Mouse (Mus musculus): ENCODE measurements around the gene Gnb5. TPM values are rescaled to one million over a fixed set of nuclear protein-coding genes. Genes with fewer than 3 reads are reported as not detected.

Gnb5 gene
- 23.8 and 25.6 TPM in 2 replicates for polyA plus RNA-seq (2016; fragmentation: Nextera tagmentation; extraction: Ambion mirVana)

DNA sequence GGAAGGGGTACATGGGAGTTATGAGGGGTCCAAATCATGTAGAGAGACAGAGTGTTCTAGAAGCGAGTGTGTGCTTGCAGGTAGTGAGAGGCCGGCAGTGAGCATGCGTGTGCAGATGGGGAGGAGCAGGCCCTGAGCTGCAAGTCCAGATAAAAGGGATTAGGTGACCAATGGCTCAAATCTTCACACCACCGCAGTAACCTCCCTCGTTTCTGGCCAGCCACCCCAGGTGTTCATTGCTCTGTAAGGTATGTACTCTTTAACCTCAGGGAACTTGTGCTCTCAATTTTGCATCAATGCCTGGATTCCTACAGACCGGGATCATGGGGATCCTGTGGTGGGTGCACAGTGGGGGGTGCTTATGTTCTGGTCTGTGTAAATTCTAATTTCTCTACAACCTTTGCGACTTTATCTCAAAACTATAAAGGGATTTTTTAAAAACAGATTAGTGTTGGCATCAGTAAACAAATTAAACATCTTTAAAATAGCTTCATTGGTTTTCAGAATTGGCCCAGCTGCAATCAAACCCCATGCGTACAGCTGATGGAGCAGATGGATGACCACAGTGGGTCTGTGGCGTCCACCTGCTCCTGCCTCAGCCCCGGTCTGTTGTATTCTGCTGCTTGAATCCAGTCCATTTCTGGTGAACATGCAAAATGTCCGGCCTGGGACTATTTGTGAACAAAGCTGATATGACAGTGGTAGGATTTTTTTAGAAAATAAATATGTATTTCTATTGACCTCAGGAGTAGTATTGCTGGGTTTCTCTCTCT lies at the start of gene Gnb5:
Gene Gnb5, plus strand, starts transcription at position 163 of the 773 bp plus-strand sequence.
- H3K4me1 ChIP-seq (replicated peaks), result no peaks in the 10 kb centered on the region
- no peak within 1 kb of the TSS for H3K4me3 ChIP-seq (replicated peaks)
- no peak for ATAC-seq (ENCODE audit: insufficient number of reproducible peaks, insufficient read depth, low FRiP score, low TSS enrichment, low read depth)
- WGBS, result 71% methylated on average over 11 of the region's 11 CpGs
- H3K36me3 ChIP-seq, result no peaks in the 10 kb centered on the region
- no peaks in the 10 kb centered on the region for H3K9me3 ChIP-seq
- H3K4me2 ChIP-seq, result no peak within 1 kb of the TSS
- no peaks in the 10 kb centered on the region for H3K27me3 ChIP-seq
- H3K9ac ChIP-seq (replicated peaks), result no peak within 1 kb of the TSS
- H3K27ac ChIP-seq, result no peak within 1 kb of the TSS

- peaks cover 4% of the 10 kb centered on the region; the same call in 1 of the 2 replicates for H3K9me3 ChIP-seq
- H3K4me3 ChIP-seq (replicated peaks), result no peak overlapping the region
- H3K27me3 ChIP-seq, result no peaks in the 10 kb centered on the region
- H3K27ac ChIP-seq, result no peak overlapping the region
- H3K36me3 ChIP-seq, result no peaks in the 10 kb centered on the region
- peaks cover 15% of the 10 kb centered on the region for H3K4me1 ChIP-seq (replicated peaks)
- ATAC-seq (ENCODE audit: insufficient number of reproducible peaks, insufficient read depth, low FRiP score, low TSS enrichment, low read depth), result no peak
- no peak overlapping the region for H3K9ac ChIP-seq (replicated peaks)
- 68% methylated on average over 4 of the region's 4 CpGs for WGBS
- H3K4me2 ChIP-seq, result no peak overlapping the region
These were observed 47.3 kb upstream of the Gnb5 start for GRCm38 (mm10) chr9:75258792-75259191.

DNA sequence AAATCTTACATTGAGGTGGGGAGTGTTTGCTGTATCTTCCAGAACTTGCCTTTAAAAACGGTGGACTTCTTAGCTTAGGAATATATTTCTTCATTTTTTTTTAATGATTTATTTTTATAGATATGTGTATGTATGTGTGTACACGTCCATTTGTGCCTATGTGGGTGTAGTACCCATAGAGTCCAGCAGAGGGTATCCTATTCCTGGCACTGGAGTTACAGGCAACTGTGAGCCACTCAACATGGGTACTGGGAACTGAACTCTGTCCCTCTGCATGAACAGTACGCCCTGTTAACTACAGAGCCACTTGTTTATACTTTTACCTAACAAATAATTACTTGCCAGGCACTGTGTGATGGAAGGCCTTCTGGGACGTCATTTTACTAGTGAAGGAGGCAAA lies 46.4 kb upstream of the Gnb5 start:
- no peak overlapping the region for H3K27ac ChIP-seq
- no peak for ATAC-seq (ENCODE audit: insufficient number of reproducible peaks, insufficient read depth, low FRiP score, low TSS enrichment, low read depth)
- no peaks in the 10 kb centered on the region for H3K36me3 ChIP-seq
- WGBS, result 86% methylated on average over 4 of the region's 4 CpGs
- no peak overlapping the region for H3K4me3 ChIP-seq (replicated peaks)
- no peaks in the 10 kb centered on the region for H3K27me3 ChIP-seq
- H3K4me2 ChIP-seq, result no peak overlapping the region
- no peak overlapping the region for H3K9ac ChIP-seq (replicated peaks)
- H3K4me1 ChIP-seq (replicated peaks), result peaks cover 21% of the 10 kb centered on the region
- H3K9me3 ChIP-seq, result peaks cover 4% of the 10 kb centered on the region; the same call in 1 of the 2 replicates

DNA sequence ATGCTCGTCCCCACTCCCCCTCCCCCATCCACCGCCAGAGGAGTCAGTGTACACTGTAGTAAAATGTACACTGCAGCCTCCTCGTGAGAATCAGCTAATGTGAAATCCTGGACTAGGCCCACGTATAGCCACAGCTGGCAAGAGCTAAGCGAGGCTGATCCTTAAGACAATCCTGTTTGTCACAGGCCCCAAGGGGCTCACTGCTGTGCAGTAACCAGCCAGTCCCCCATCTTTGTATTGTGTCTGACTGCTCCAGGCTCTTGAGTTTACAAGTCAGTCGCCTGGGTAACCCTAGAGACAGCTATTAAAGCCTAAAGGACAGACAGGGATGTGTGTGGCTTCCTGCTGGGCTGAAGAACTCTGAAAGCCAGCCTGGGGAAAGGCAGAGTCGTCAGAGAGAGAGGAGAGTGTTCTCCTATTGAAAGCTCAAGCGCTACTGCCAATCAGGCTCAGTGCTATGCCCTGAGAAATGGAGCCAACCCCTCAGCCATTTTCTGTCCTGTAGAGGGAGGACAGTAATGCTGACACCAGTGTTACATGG lies 44.7 kb upstream of the Gnb5 start:
- Histone ChIP-seq H3K4me3 (replicated peaks) (no peak overlapping the region), H3K4me2 (no peak overlapping the region), H3K4me1 (replicated peaks) (peaks cover 21% of the 10 kb centered on the region), H3K36me3 (no peaks in the 10 kb centered on the region), H3K9ac (replicated peaks) (no peak overlapping the region), H3K9me3 (peaks cover 4% of the 10 kb centered on the region; the same call in 1 of the 2 replicates), H3K27ac (peak overlapping the region; percentile 58), H3K27me3 (no peaks in the 10 kb centered on the region)
- WGBS, result 19% methylated on average over 8 of the region's 8 CpGs
- no peak for ATAC-seq (ENCODE audit: insufficient number of reproducible peaks, insufficient read depth, low FRiP score, low TSS enrichment, low read depth)

- no peaks in the 10 kb centered on the region for H3K36me3 ChIP-seq
- no peak overlapping the region for H3K9ac ChIP-seq (replicated peaks)
- H3K4me3 ChIP-seq (replicated peaks), result no peak overlapping the region
- no peak overlapping the region for H3K4me2 ChIP-seq
- H3K27ac ChIP-seq, result no peak overlapping the region
- no peak for ATAC-seq (ENCODE audit: insufficient number of reproducible peaks, insufficient read depth, low FRiP score, low TSS enrichment, low read depth)
- WGBS, result 77% methylated on average over 8 of the region's 8 CpGs
- H3K9me3 ChIP-seq, result peaks cover 4% of the 10 kb centered on the region; the same call in 1 of the 2 replicates
- peaks cover 24% of the 10 kb centered on the region for H3K4me1 ChIP-seq (replicated peaks)
- H3K27me3 ChIP-seq, result no peaks in the 10 kb centered on the region
These were observed 43.8 kb upstream of the Gnb5 start for GRCm38 (mm10) chr9:75262235-75262826.

DNA sequence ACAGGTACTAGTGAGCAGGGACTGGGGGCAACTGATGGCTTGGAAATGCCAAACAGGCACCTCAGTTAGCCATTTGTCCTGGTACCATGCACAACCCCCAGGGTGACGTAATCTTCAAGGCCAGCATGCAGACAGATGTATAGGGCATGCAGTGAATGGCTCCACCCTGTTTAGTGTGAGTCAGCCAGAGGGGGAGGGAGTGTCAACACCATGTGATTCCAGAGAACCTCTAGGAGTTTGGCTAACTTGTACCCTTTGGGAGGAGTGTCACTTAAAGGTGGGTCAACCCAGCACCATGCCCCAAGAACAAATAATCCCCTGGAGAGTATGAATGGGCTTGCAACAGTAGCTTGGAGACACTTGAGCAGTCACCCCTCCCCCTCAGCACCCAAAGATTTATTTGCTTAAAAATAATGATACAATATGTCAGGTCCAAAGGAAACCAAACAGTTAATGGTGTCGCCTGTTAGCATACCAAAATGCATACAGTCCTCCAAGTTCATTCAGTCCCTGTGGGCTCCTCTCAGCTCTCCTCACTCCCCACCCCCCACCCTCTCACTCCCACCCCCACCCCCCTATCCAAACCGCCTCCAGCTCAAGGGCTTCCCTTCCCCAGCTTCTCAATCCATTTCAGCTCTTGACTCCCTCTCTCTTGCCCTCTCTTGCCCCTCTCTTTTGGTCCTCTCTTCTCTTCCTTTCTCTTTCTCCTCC lies 41.9 kb upstream of the Gnb5 start:
- Histone ChIP-seq H3K27me3 (no peaks in the 10 kb centered on the region), H3K27ac (no peak overlapping the region), H3K4me2 (no peak overlapping the region), H3K9ac (replicated peaks) (no peak overlapping the region), H3K36me3 (no peaks in the 10 kb centered on the region), H3K4me1 (replicated peaks) (peaks cover 24% of the 10 kb centered on the region), H3K4me3 (replicated peaks) (no peak overlapping the region), H3K9me3 (peaks cover 4% of the 10 kb centered on the region; the same call in 1 of the 2 replicates)
- ATAC-seq (ENCODE audit: insufficient number of reproducible peaks, insufficient read depth, low FRiP score, low TSS enrichment, low read depth), result no peak
- 50% methylated on average over 3 of the region's 3 CpGs for WGBS

DNA sequence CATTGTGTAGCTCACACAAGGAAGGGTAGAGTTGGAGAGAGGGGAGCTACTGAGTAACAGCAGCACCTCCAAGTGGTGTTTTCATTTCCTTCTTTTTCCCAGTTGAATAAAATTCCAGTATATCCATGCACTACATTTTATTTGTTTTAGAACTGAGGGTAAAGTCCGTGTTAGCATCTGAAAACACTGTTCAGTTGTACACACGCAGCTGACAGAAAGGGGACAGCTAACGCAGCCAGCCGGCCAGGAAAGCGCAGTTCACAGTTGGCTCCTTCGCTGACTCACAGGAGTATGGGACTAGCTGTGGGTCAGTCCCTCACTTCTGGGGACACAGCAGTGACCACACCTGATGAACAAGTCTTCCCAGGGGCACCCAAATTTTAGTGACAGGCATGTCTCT lies 38.9 kb upstream of the Gnb5 start:
- Histone ChIP-seq H3K4me1 (replicated peaks) (peaks cover 11% of the 10 kb centered on the region; the same call in 1 of the 2 replicates), H3K36me3 (no peaks in the 10 kb centered on the region), H3K4me2 (no peak overlapping the region), H3K9me3 (no peaks in the 10 kb centered on the region), H3K4me3 (replicated peaks) (no peak overlapping the region), H3K27ac (no peak overlapping the region), H3K27me3 (no peaks in the 10 kb centered on the region), H3K9ac (replicated peaks) (no peak overlapping the region)
- ATAC-seq (ENCODE audit: insufficient number of reproducible peaks, insufficient read depth, low FRiP score, low TSS enrichment, low read depth), result no peak
- WGBS, result 78% methylated on average over 6 of the region's 6 CpGs

- Histone ChIP-seq H3K9me3 (no peaks in the 10 kb centered on the region), H3K9ac (replicated peaks) (no peak overlapping the region), H3K4me2 (no peak overlapping the region), H3K36me3 (no peaks in the 10 kb centered on the region), H3K4me1 (replicated peaks) (0 out of 2 replicates have a peak, but pooled peaks cover 3% of the 10 kb centered on the region), H3K27me3 (no peaks in the 10 kb centered on the region), H3K4me3 (replicated peaks) (no peak overlapping the region), H3K27ac (no peak overlapping the region)
- 74% methylated on average over 6 of the region's 6 CpGs for WGBS
- ATAC-seq (ENCODE audit: insufficient number of reproducible peaks, insufficient read depth, low FRiP score, low TSS enrichment, low read depth), result no peak
These were observed 35.7 kb upstream of the Gnb5 start for GRCm38 (mm10) chr9:75270382-75270781.

DNA sequence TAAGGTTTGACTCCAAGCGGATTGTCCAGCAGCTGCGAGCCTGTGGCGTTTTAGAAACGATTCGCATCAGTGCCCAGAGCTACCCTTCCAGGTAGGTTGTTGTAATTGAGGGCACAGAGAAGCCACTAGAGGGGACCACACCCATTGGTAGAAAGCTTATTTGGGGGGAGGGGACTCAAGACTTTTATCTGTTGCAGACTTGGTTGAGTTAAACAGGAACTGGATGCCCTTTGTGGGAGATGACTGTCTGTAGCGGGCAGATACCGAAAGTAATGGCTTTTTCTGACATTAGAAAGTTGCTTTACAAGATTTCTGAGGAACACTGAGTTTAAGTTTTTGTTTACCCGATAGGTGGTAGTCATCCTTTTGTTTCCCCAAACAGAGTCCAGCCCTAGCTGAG lies 34.5 kb upstream of the Gnb5 start:
- no peak for ATAC-seq (ENCODE audit: insufficient number of reproducible peaks, insufficient read depth, low FRiP score, low TSS enrichment, low read depth)
- no peak overlapping the region for H3K27ac ChIP-seq

GRCm38 (mm10) chr9:75273646-75274045 lies 32.4 kb upstream of the Gnb5 start:
- Histone ChIP-seq H3K9me3 (no peaks in the 10 kb centered on the region), H3K27ac (no peak overlapping the region), H3K4me2 (no peak overlapping the region), H3K9ac (replicated peaks) (no peak overlapping the region), H3K27me3 (no peaks in the 10 kb centered on the region), H3K4me1 (replicated peaks) (no peaks in the 10 kb centered on the region), H3K36me3 (no peaks in the 10 kb centered on the region), H3K4me3 (replicated peaks) (no peak overlapping the region)
- 71% methylated on average over 6 of the region's 6 CpGs for WGBS
- no peak for ATAC-seq (ENCODE audit: insufficient number of reproducible peaks, insufficient read depth, low FRiP score, low TSS enrichment, low read depth)

More for the DNA sequence above, 34.5 kb upstream of the Gnb5 start:
- Histone ChIP-seq H3K36me3 (no peaks in the 10 kb centered on the region), H3K4me3 (replicated peaks) (no peak overlapping the region), H3K27me3 (no peaks in the 10 kb centered on the region), H3K4me1 (replicated peaks) (0 out of 2 replicates have a peak, but pooled peaks cover 3% of the 10 kb centered on the region), H3K4me2 (no peak overlapping the region), H3K9me3 (no peaks in the 10 kb centered on the region), H3K9ac (replicated peaks) (no peak overlapping the region)
- WGBS, result 79% methylated on average over 8 of the region's 8 CpGs

GRCm38 (mm10) chr9:75274486-75274885 lies 31.6 kb upstream of the Gnb5 start:
- Histone ChIP-seq H3K4me1 (replicated peaks) (no peaks in the 10 kb centered on the region), H3K9ac (replicated peaks) (no peak overlapping the region), H3K27me3 (no peaks in the 10 kb centered on the region), H3K36me3 (no peaks in the 10 kb centered on the region), H3K4me3 (replicated peaks) (no peak overlapping the region), H3K9me3 (no peaks in the 10 kb centered on the region), H3K4me2 (no peak overlapping the region), H3K27ac (no peak overlapping the region)
- 89% methylated on average over 5 of the region's 5 CpGs for WGBS
- no peak for ATAC-seq (ENCODE audit: insufficient number of reproducible peaks, insufficient read depth, low FRiP score, low TSS enrichment, low read depth)

Data from limb, embryonic 12.5 days (tissue).